Mouse (Mus musculus): ENCODE results near the gene Gm45717.

- no peak for TF ChIP-seq CTCF (IDR thresholded peaks at IDR 0.05; ENCODE audit: insufficient read depth, low read depth, low read length)
- TF ChIP-seq POLR2A (IDR thresholded peaks at IDR 0.05; ENCODE audit: insufficient read depth, low read depth, low read length): no peak
Measured at GRCm38 (mm10) chr7:140921225-140921975, 34.3 kb downstream of the Gm45717 start.

Data from olfactory bulb, adult 2 months (tissue).